In the genomic region with DNA sequence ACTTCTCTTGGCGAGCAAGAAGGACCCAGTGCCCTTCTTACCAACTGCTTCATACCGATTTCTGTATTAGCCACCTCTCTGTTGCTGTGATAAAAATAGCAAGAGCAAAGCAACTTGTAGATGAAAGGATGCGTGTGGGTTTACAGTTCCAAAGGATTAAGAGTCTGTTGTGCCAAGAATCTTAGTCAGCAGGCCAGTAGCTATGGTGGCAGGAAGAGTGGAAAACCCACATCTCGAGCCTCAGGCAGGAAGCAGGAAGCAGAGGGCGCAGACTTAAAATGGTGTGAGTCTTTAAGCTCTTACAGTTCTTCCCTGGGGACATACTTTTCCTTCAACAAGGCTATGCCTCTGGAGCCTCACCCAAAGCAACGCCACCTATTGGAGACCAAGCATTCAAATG, we compare ENCODE assay signal across 27 mouse cellular contexts. TPM values are rescaled to one million over a fixed set of nuclear protein-coding genes. Genes with fewer than 3 reads are reported as not detected.
"Had no signal": no experiment of that assay in that cellular context is flagged by ENCODE, and none has a peak within 500 bp of the region (broad histone marks: within the 10 kb centered on the region; RNA-seq: fewer than 3 reads in every experiment).

No protein-coding gene starts in this region.

- DNase-seq: kidney, adult 2 months; kidney, postnatal 25 days; layer of hippocampus, postnatal 36 days; liver; lung, adult 18-20 months; lung, postnatal 36 days; spleen, adult 18-20 months; thymus, postnatal 25 days had no signal

- ATAC-seq: intestine, embryonic 16.5 days; midbrain, embryonic 15.5 days had no signal

RNA-seq across cellular contexts. Expression of a gene that starts 1.1 kb away (rescaled TPM):
- polyA plus RNA-seq: intestine, embryonic 16.5 days; kidney, embryonic 14.5 days; kidney, postnatal 0 days; large intestine, adult 2 months; liver, embryonic 12.5 days; liver, embryonic 15.5 days; lung, embryonic 15.5 days; midbrain, embryonic 12.5 days; stomach, embryonic 15.5 days; thymus, postnatal 0 days had no signal

RNA-seq across cellular contexts. Expression of a gene that starts 13.9 kb away (rescaled TPM):
- total RNA-seq: layer of hippocampus, adult 8-10 months; layer of hippocampus, postnatal 10 days; layer of hippocampus, postnatal 36 days; left cerebral cortex, adult 8-10 months; left cerebral cortex, postnatal 25 days had no signal
- polyA plus RNA-seq: intestine, embryonic 16.5 days; kidney, adult 2 months; kidney, embryonic 14.5 days; kidney, postnatal 0 days; large intestine, adult 2 months; limb, embryonic 10.5 days; limb, embryonic 13.5 days; liver, embryonic 12.5 days; liver, embryonic 15.5 days; lung, embryonic 15.5 days; midbrain, embryonic 12.5 days; midbrain, embryonic 15.5 days; neural tube, embryonic 12.5 days; neural tube, embryonic 15.5 days; stomach, embryonic 15.5 days; thymus, postnatal 0 days had no signal

RNA-seq across cellular contexts. Expression of a gene that starts 33.4 kb away (rescaled TPM):
- polyA plus RNA-seq: intestine, embryonic 16.5 days; kidney, embryonic 14.5 days; kidney, postnatal 0 days; large intestine, adult 2 months; limb, embryonic 10.5 days; limb, embryonic 13.5 days; liver, embryonic 12.5 days; lung, embryonic 15.5 days; midbrain, embryonic 12.5 days; midbrain, embryonic 15.5 days; neural tube, embryonic 12.5 days; neural tube, embryonic 15.5 days; stomach, embryonic 15.5 days had no signal

RNA-seq across cellular contexts. Expression of a gene that starts 35.3 kb away (rescaled TPM):
- polyA plus RNA-seq: intestine, embryonic 16.5 days; kidney, adult 2 months; kidney, postnatal 0 days; large intestine, adult 2 months; limb, embryonic 10.5 days; limb, embryonic 13.5 days; liver, embryonic 12.5 days; liver, embryonic 15.5 days; lung, embryonic 15.5 days; neural tube, embryonic 12.5 days; stomach, embryonic 15.5 days; thymus, postnatal 0 days had no signal
